Mouse (Mus musculus) liver, adult 2 months (tissue): ENCODE measurements around the gene Pde7b. TPM values are rescaled to one million over a fixed set of nuclear protein-coding genes. Genes with fewer than 3 reads are reported as not detected.

Source experiments
- DNase-seq: peaks from one replicate; pipeline ENCODE4 v3.0.0-alpha.2; 2011; ENCODE audit warnings: low read depth, low spot score; ENCODE audit errors: extremely low read depth
- H3K27ac ChIP-seq: fragments of 200-500 bp; replicated peaks from 2 replicates; pipeline ENCODE4 v1.5.1; 2012; ENCODE audit warnings: low read depth, mild to moderate bottlenecking, control low read depth, inconsistent platforms, low read length; ENCODE audit not compliant: insufficient read depth
- H3K27me3 ChIP-seq: fragments of 200-500 bp; 2 replicates; pipeline ENCODE4 v1.6.1; 2012; ENCODE audit warnings: mild to moderate bottlenecking, moderate library complexity, low read length, inconsistent platforms; ENCODE audit not compliant: control insufficient read depth, insufficient read depth
- H3K36me3 ChIP-seq: fragments of 200-500 bp; 2 replicates; pipeline ENCODE4 v1.6.1; 2012; ENCODE audit warnings: low read length, inconsistent platforms; ENCODE audit not compliant: control insufficient read depth, insufficient read depth
- H3K4me1 ChIP-seq: fragments of 200-500 bp; 2 replicates; pipeline ENCODE4 v1.6.1; 2011; ENCODE audit warnings: low read length; ENCODE audit not compliant: control insufficient read depth, insufficient read depth
- H3K4me3 ChIP-seq: fragments of 200-500 bp; 2 replicates; pipeline ENCODE4 v1.5.1; 2011; ENCODE audit warnings: low read depth, mild to moderate bottlenecking, control low read depth, low read length, moderate library complexity; ENCODE audit not compliant: insufficient read depth
- H3K79me2 ChIP-seq: fragments of 200-500 bp; 2 replicates; pipeline ENCODE4 v1.6.1; 2012; ENCODE audit warnings: inconsistent platforms, mild to moderate bottlenecking, low read length, moderate library complexity; ENCODE audit not compliant: control insufficient read depth, insufficient read depth
- H3K9ac ChIP-seq: fragments of 200-500 bp; 2 replicates; pipeline ENCODE4 v1.6.1; 2012; ENCODE audit warnings: low read depth, mild to moderate bottlenecking, control low read depth, inconsistent platforms, low read length
- CTCF ChIP-seq: fragments of 200-500 bp; IDR thresholded peaks from 2 replicates; pipeline ENCODE4 v1.5.1; 2011; ENCODE audit warnings: low read depth, low read length, control low read depth
- POLR2A ChIP-seq: fragments of 200-500 bp; IDR thresholded peaks from 2 replicates; pipeline ENCODE4 v1.6.1; 2011; ENCODE audit warnings: low read length, control low read depth; ENCODE audit not compliant: insufficient read depth; ENCODE audit errors: extremely low read depth
- WGBS: fragments of 180-500 bp; shearing (Covaris S2); methylation state at CpG from one replicate; pipeline ENCODE4 v1.1.7; 2018; 5-methylcytosine and 5-hydroxymethylcytosine counted together
- polyA plus RNA-seq: library from polyadenylated mRNA; depleted of rRNA; stranded (reverse); fragments of >200 nt; gene quantifications from 2 replicates; pipeline ENCODE4 v1.2.3, GENCODE M21; 2012
- total RNA-seq: library from RNA; depleted of rRNA; stranded (reverse); fragments of >200 nt; gene quantifications from 2 replicates; pipeline ENCODE4 v1.2.3, GENCODE M21; 2014

Gene Pde7b
- total and polyA plus RNA-seq, 2 experiments, result 3.1 to 7.9 TPM

GRCm38 (mm10) chr10:20675321-20675720 is 49.6 kb downstream of the Pde7b start:
- DNase-seq, result peak; percentile 15
- no peak for TF ChIP-seq CTCF
- no peak for TF ChIP-seq POLR2A
- H3K27me3 ChIP-seq, result no peaks in the 10 kb centered on the region
- no peaks in the 10 kb centered on the region for H3K79me2 ChIP-seq
- no peak overlapping the region for H3K27ac ChIP-seq
- WGBS, result 58% methylated on average over 3 of the region's 3 CpGs
- no peak overlapping the region for H3K4me3 ChIP-seq
- no peaks in the 10 kb centered on the region for H3K36me3 ChIP-seq
- no peak overlapping the region for H3K9ac ChIP-seq
- H3K4me1 ChIP-seq, result peaks cover 5% of the 10 kb centered on the region; the same call in 1 of the 2 replicates

- Histone ChIP-seq H3K9ac (peak overlapping the region; percentile 8; the same call in 1 of the 2 replicates), H3K4me1 (peaks cover 5% of the 10 kb centered on the region; the same call in 1 of the 2 replicates), H3K27me3 (no peaks in the 10 kb centered on the region), H3K79me2 (no peaks in the 10 kb centered on the region), H3K27ac (no peak overlapping the region), H3K4me3 (no peak overlapping the region), H3K36me3 (no peaks in the 10 kb centered on the region)
- no peak for TF ChIP-seq CTCF
- TF ChIP-seq POLR2A, result no peak
- peak; percentile 90 for DNase-seq
- 31% methylated on average over 4 of the region's 4 CpGs for WGBS
These were observed 51.1 kb downstream of the Pde7b start for GRCm38 (mm10) chr10:20673798-20674197.

GRCm38 (mm10) chr10:20672591-20672990 is 52.3 kb downstream of the Pde7b start:
- 87% methylated on average over 11 of the region's 11 CpGs for WGBS
- Histone ChIP-seq H3K9ac (no peak overlapping the region), H3K79me2 (no peaks in the 10 kb centered on the region), H3K4me1 (peaks cover 5% of the 10 kb centered on the region; the same call in 1 of the 2 replicates), H3K36me3 (no peaks in the 10 kb centered on the region), H3K27ac (no peak overlapping the region), H3K27me3 (no peaks in the 10 kb centered on the region), H3K4me3 (no peak overlapping the region)
- TF ChIP-seq POLR2A, result no peak
- no peak for TF ChIP-seq CTCF
- no peak for DNase-seq

- DNase-seq, result no peak
- H3K9ac ChIP-seq, result no peak overlapping the region
- H3K4me1 ChIP-seq, result peaks cover 5% of the 10 kb centered on the region; the same call in 1 of the 2 replicates
- 41% methylated on average over 5 of the region's 5 CpGs for WGBS
- no peaks in the 10 kb centered on the region for H3K27me3 ChIP-seq
- no peaks in the 10 kb centered on the region for H3K36me3 ChIP-seq
- no peaks in the 10 kb centered on the region for H3K79me2 ChIP-seq
- no peak for TF ChIP-seq POLR2A
- no peak for TF ChIP-seq CTCF
- no peak overlapping the region for H3K4me3 ChIP-seq
- no peak overlapping the region for H3K27ac ChIP-seq
These were observed 53.3 kb downstream of the Pde7b start for GRCm38 (mm10) chr10:20671621-20672020.

- no peaks in the 10 kb centered on the region for H3K36me3 ChIP-seq
- TF ChIP-seq CTCF (peak; percentile 4; the same call in 1 of the 2 replicates), POLR2A (no peak)
- no peak overlapping the region for H3K27ac ChIP-seq
- no peak overlapping the region for H3K9ac ChIP-seq
- 89% methylated on average over 8 of the region's 8 CpGs for WGBS
- H3K4me3 ChIP-seq, result no peak overlapping the region
- no peaks in the 10 kb centered on the region for H3K79me2 ChIP-seq
- no peaks in the 10 kb centered on the region for H3K27me3 ChIP-seq
- no peak for DNase-seq
- peaks cover 5% of the 10 kb centered on the region; the same call in 1 of the 2 replicates for H3K4me1 ChIP-seq
These were observed 54.3 kb downstream of the Pde7b start for GRCm38 (mm10) chr10:20670541-20670940.

GRCm38 (mm10) chr10:20669467-20669866 is 55.4 kb downstream of the Pde7b start:
- H3K79me2 ChIP-seq, result no peaks in the 10 kb centered on the region
- no peak for TF ChIP-seq CTCF
- TF ChIP-seq POLR2A, result no peak
- DNase-seq, result peak; percentile 65
- no peak overlapping the region for H3K4me3 ChIP-seq
- no peak overlapping the region for H3K9ac ChIP-seq
- no peaks in the 10 kb centered on the region for H3K36me3 ChIP-seq
- no peak overlapping the region for H3K27ac ChIP-seq
- no peaks in the 10 kb centered on the region for H3K27me3 ChIP-seq
- WGBS, result 77% methylated on average over 10 of the region's 10 CpGs
- peaks cover 5% of the 10 kb centered on the region; the same call in 1 of the 2 replicates for H3K4me1 ChIP-seq
